Mouse (Mus musculus): ENCODE measurements around the gene Gsdmc4. TPM values are rescaled to one million over a fixed set of nuclear protein-coding genes. Genes with fewer than 3 reads are reported as not detected.

Gsdmc4 gene
- total RNA-seq, 2 experiments from 2014 or later, result not detected

Other genes with a start within 250 kb of the Gsdmc4 start
- not detected for gene Gsdmc2, start 67.1 kb downstream of the Gsdmc4 start, total RNA-seq (2021)
- gene Gsdmc3, start 33.7 kb downstream of the Gsdmc4 start, total RNA-seq (2021), result not detected
- gene Fam49b, start 148.2 kb upstream of the Gsdmc4 start, total RNA-seq (2021), result 10 to 100 TPM; 46.2 to 47.2 TPM